Mouse (Mus musculus) common myeloid progenitor, adult 5-6 weeks (primary cell): ENCODE data around the gene Atf7ip2. TPM values are rescaled to one million over a fixed set of nuclear protein-coding genes. Genes with fewer than 3 reads are reported as not detected.
"Not testable (repeated sequence)": the region's sequence is repeated elsewhere in the genome, so short reads cannot be mapped to it uniquely, and the experiment has no call there.

Experiments used
- ATAC-seq: replicated peaks from 2 replicates; pipeline ENCODE4 v1.8.0; 2016; ENCODE audit warnings: low read depth, mild to moderate bottlenecking, moderate TSS enrichment, inconsistent platforms; ENCODE audit not compliant: poor library complexity, severe bottlenecking
- total RNA-seq: library from RNA; stranded (forward); fragments of 200-1000, 187-1606 nt; gene quantifications from 2 replicates; pipeline ENCODE4 v1.2.3, GENCODE M21; 2017

The Atf7ip2 gene
- total RNA-seq: 0.23 TPM in 1 of 2 replicates, not detected in the other

DNA sequence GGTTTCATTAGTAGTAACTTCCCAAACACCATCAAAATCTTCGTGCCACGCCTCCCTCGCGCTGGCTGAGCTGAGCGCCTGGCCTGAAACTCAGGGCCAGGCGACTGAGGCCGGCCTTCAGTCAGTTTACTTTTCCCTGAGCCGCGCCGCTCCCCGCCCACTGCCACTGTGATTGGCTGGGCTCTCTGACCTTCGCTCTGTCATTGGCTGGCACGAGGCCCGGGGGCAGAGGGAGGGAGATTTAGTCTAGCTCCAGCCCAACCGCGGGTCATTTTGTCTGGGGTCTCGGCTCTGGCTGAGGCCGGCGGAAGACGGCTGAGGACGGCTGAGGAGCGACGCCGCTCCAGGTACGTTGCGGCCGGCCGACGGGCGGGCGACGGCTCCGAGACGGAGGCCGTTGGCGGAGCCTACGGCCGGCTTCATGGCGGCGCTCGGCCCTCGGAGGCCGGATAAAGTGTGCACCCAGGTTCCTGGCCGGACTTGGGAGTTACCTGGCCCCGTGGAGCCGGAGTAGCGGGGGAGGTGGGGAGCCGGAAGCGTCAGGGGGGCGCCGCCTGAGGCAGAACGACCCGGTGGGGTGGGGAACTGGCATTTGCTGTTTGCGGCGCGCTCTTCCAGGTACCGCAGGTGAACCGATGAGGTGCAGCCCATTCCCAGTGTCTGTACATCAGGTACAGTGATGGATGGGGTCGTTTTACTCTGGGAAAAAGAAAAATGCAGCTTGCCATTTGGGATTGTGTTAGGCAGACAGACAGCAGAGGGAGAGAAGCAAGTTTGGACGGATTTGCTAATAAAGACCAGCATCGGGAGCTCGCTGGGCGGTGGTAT is at the start of gene Atf7ip2:
Gene Atf7ip2, plus strand, starts transcription at position 34 of the 828 bp plus-strand sequence.
- ATAC-seq: peak; percentile 89

DNA sequence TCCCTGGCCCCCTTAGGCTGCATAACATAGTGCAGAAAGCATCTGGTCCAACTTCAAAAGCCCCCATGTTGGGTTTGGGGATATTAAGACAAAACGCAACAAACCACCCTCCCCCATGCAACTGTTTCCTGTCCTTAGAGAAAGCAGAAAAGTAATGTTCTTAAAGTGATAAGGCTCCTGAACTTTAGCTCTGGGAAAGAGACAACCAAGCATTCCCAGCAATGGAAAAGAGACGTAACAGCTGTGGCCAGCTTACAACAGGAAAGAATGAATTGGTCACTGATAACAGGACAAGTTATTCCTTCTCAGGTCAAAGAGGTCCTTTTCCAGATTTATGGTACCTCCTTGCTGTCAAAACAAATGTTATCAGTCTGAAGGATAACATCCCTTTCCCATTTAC is 49.3 kb upstream of the Atf7ip2 start:
- no peak for ATAC-seq

GRCm38 (mm10) chr16:10147401-10147800 is 45.1 kb upstream of the Atf7ip2 start:
- no peak for ATAC-seq

DNA sequence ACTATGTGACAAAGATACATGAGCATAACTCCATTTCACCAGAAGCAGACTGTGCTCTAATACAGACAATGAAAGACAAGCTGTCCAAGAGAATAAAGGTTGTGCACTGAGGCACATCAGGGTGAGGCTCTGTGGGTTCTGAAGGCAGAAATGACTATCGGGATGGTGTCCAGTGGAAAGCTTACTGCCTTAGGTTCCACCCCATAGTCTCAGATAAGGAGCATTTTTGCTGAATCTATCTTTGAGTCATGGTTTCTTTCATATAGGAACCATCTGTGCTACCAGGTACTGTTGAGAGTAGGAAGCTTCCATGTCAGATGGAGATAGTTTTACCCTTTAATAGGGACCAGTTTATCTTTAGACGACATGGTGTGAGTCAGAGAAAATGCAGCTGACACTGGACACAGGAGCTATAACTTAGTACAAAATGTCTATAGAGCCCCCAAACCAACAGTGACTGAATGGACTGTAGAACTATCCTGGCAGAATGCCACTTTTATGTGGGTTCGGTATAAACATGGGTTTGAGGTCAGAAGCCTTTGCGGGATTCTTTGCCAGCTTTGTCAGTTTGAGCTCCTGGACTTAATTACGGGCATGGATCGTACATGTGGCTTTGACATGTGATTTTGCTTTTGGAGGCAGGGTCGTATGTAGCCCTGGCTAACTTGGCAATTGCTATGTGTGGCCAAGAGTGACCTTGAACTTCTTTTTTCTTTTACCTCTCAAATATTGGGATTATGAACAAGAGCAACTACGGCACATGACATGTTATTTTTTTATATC is 23.2 kb upstream of the Atf7ip2 start:
- no peak for ATAC-seq

DNA sequence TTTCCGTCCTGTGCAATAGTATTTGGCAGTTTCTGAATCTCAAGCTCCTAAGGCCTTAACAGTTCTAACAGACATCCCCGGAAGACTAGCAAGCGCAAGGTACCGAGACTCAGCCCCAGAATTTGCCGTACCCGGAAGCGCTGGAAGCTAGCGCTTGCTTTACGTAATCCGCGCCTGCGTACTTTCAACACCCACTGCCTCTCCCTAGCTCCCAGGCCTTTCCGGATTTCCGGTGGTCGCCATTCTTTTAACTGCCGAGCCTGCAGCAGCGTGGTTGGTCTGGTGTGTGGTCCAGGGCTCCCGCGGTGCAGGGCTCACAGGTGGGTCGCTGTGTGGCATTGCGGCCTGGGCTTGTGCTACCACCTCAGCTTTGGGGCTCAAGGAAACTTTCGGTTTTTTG is 22.5 kb upstream of the Atf7ip2 start, which contains the start of gene Rpl39l:
Gene Rpl39l, plus strand, starts transcription at position 222 of the 400 bp plus-strand sequence.
- no peak for ATAC-seq

GRCm38 (mm10) chr16:10171276-10171675 is 21.2 kb upstream of the Atf7ip2 start:
- no peak for ATAC-seq

GRCm38 (mm10) chr16:10172179-10172820 is 20.2 kb upstream of the Atf7ip2 start:
- no peak for ATAC-seq

- ATAC-seq: not testable (repeated sequence)
Observed at GRCm38 (mm10) chr16:10187461-10187860, 5.1 kb upstream of the Atf7ip2 start.

DNA sequence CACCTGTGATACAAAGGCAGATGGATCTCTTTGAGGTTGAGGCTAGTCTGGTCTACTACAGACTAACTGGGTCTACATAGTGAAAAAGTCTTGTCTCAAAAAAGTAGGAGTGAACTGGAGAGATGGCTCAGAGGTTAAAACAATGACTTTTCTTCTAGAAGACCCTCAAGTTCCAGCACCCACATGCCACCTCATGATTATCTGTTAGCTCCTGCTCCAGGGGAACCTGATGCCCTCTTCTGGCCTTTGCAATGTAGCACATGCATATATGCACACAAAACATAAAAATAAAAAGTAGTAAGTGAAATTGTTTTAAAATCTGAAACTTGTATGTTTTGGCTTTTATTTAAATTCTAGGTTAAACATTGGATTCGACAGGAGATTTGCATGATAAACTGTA is 16.3 kb downstream of the Atf7ip2 start:
- ATAC-seq: no peak

- not testable (repeated sequence) for ATAC-seq
Observed at GRCm38 (mm10) chr16:10216366-10216765, 23.9 kb downstream of the Atf7ip2 start.

DNA sequence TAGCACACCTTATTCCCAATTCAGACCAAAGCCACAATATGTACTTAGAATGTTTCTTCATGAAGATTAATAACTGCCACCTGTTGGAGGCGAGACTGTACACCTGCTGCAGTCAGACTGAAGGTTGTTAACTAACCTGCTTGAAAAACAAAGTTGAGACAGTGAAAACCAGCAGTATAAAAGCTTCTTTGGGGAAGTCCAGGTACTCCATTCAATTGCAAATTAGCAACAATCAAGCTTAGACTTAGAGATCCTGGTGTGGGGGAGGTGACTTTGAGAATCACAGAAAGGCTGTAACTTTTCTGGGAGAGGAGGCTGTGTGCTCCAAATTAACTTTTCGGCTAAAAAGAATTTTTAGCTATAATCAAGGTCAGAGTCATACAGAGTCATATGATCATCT is 24.5 kb downstream of the Atf7ip2 start:
- not testable (repeated sequence) for ATAC-seq

DNA sequence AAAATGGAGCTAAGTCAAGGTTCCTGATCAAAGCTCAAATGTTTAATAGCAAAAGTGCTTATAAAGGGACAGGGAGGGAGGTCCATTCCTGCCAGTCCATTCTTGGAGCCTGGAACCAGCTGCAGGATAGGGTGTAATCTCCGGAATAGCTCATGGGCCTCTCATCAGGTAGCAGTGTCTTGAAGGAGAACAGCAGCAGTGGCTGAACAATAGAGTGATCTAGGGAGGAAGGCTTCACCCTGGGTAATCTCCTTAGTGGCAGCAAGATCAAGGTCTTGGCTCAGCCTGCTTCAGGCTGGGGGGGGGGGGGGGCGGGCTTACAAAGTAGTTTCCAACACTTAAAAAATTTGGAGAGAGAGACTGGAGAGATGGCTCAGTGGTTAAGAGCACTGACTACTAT is 34.8 kb downstream of the Atf7ip2 start:
- ATAC-seq: no peak

DNA sequence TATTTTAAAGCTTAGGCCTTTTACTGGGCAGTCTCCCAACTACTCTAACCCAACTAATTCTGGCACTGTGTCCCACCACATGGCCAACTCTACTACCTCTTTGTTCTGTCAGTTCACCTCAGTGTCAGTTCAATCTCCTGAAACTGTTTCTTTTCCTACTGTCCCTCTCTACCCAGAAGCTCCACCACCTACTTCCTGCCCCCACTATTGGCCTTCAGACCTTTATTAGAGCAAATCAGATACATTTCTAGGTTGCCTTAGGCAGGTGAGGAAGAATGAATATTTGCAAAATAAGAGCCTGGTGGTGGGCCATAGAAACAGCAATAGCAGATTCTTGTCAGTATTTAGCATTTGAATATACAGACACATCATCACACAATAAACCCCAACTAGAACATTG is 44.1 kb downstream of the Atf7ip2 start:
- no peak for ATAC-seq

DNA sequence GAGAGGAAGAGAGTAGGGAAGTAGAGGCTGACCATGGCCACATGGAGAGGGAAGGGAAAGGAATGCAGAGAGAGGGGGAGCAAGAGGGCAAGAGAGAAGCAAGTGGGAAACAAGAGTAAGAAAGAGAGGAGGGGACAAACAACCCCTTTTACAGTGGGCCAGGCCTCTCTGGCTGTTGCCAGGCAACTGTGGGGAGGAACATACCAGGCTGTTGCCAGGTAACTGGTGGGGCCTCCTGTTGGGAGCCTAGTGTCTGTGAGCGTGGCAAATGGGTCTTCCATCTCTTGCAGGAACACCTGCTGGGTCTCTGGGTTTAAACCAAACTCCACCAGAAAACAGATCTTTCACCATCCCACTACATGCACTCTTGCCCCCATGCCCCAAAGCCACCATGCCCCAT is 61.5 kb downstream of the Atf7ip2 start:
- ATAC-seq: no peak

DNA sequence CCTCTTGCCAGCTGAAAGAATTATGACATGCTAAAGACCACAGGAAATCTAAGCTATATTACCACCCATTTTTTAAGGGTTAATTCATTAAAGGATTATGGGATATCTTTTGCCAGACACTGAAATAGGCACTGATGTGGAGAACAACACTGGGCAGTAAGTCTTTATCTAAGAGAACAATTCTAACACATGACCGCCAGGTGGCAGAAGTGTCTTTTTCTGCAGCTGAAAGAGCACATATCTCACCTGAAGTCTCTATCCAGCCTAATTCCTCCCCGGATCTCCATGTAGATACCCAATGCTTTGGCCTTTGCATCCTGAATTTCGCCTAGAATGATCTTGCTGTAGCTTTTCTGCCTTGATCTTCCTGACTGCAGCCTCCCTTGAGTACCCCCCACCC is 79.7 kb downstream of the Atf7ip2 start:
- peak; percentile 65 for ATAC-seq

GRCm38 (mm10) chr16:10274465-10274864 is 82.0 kb downstream of the Atf7ip2 start:
- no peak for ATAC-seq

GRCm38 (mm10) chr16:10276778-10277177 is 84.3 kb downstream of the Atf7ip2 start:
- ATAC-seq: not testable (repeated sequence)

DNA sequence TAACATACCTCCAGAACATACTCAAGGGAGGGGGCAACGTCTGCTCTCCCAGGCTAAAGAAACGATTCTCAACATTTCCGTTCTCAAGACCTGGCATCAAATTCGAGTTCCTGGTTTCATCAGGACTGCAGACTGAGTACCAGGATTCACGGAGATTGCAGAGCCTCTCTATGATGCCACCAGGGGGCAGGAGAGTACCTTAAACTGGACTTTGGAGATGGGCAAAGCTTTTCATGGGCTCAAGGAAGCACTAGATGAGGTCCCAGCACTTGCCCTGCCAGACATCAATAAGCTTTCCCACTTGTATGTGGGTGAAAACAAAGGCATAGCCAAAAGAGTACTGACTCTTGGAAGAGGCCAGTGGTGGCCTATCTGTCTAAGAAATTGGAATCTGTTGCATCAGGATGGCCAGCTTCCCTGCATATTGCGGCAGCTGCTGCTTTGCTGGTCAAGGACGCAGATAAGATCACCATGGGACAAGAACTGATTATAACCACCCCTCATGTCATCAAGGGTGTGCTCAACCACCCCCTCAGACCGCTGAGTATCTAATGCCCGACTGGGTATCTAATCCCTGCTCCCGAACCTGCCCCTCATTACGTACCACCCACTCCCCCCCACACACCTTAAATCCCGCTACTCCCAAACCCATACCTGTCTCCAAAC is 87.9 kb downstream of the Atf7ip2 start:
- ATAC-seq: peak; percentile 96

DNA sequence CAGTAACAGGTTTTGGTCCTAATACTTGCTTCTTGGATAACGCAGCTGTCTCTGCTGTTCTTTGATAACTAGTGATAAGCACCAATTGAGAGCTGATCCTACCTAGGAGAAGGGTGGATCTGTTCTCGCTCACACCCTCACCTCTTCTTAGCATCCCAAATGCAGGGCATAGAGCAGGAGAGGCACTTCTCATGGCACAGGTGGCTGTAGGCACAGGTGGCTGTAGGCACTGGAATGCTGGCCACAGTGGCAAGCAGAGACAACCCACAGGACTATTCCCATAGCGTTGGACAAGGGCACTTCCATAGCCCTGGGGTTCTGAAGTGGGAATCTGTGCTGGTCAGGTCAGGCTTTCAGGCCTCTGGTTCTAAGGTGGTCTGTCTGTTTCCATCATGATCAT is 89.4 kb downstream of the Atf7ip2 start:
- no peak for ATAC-seq
